Mouse (Mus musculus): ENCODE measurements around the gene Gba. TPM values are rescaled to one million over a fixed set of nuclear protein-coding genes. Genes with fewer than 3 reads are reported as not detected.
A peak's percentile ranks its signal among the peaks of the same experiment; 100 is the strongest.

Gene Gba
- polyA plus RNA-seq, 1 experiment from 2014 or later: 40.1 TPM

DNA sequence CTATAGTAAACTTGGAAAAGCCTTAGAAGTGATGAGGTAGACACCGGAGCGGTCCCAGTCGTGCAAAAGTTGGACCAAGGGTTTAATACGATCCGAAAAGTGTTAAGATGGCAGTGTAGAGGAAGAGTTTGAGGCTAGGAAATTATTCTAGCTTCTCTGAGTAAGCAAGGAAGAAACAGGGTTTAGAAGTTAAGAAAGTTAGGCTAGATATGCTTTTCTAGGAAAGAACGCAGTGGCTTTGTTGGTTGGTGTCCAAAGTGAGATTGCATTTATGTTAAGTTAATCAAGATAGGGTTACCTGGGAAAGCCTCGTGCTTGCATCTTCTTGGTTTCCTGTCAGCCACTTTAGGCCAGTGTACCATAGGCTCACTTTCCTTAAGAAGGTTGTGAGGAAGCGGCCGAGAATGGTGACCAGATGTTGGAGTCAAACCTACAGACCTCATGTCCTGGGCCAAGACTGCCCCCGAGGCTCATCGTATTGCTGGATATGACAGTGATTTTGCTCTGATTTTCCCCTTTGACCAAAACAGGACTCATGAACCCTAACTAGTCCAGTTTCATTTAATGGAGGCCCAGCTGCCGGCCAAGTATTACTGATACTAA is 37.4 kb upstream of the Gba start:
- Histone ChIP-seq H3K4me2 (peak overlapping the region; percentile 54), H3K9me3 (no peaks in the 10 kb centered on the region), H3K4me3 (replicated peaks) (peak overlapping the region; percentile 92), H3K27ac (peak overlapping the region; percentile 98), H3K36me3 (peaks cover 25% of the 10 kb centered on the region), H3K9ac (peak overlapping the region; percentile 90), H3K27me3 (replicated peaks) (no peaks in the 10 kb centered on the region), H3K4me1 (peaks cover 16% of the 10 kb centered on the region; the same call in 1 of the 2 replicates)
- ATAC-seq (ENCODE audit: insufficient read depth, low FRiP score, low read depth): no peak
- 20% methylated on average over 12 of the region's 12 CpGs for WGBS

DNA sequence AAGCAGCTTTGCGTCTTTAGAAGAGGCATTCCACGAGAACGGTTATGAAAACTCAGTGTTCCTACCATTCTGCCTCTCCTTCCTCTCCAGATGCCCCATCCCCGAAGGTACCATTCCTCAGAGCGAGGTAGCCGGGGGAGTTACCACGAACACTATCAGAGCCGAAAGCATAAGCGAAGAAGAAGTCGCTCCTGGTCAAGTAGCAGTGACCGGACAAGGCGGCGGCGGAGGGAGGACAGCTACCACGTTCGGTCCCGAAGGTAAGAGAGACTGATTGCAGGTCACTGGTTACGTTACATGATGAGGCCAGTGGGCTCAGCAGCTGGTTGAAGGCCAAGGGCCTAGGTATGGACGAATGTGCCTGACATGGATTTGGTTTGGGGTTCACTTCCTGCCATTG is 35.8 kb upstream of the Gba start:
- H3K27ac ChIP-seq: no peak overlapping the region
- no peak overlapping the region for H3K4me3 ChIP-seq (replicated peaks)
- no peak overlapping the region for H3K4me2 ChIP-seq
- peaks cover 16% of the 10 kb centered on the region; the same call in 1 of the 2 replicates for H3K4me1 ChIP-seq
- 92% methylated on average over 19 of the region's 19 CpGs for WGBS
- H3K27me3 ChIP-seq (replicated peaks): no peaks in the 10 kb centered on the region
- no peak overlapping the region for H3K9ac ChIP-seq
- H3K9me3 ChIP-seq: no peaks in the 10 kb centered on the region
- peaks cover 31% of the 10 kb centered on the region for H3K36me3 ChIP-seq
- no peak for ATAC-seq (ENCODE audit: insufficient read depth, low FRiP score, low read depth)

DNA sequence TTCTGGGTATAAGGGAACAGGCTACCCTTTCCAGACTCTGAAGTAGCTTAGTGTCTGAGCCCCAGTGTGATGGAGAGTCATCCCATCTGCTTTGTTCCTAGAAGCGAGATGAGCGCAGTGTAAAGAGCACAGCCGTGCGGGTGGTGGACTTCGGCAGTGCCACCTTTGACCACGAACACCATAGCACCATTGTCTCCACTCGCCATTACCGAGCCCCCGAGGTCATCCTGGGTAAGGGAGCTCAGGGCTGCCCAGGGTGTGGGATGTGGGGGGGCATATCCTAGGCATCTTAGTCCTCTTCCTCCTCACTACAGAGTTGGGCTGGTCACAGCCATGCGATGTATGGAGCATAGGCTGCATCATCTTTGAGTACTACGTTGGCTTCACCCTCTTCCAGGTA is 27.9 kb upstream of the Gba start:
- H3K9ac ChIP-seq: no peak overlapping the region
- no peaks in the 10 kb centered on the region for H3K9me3 ChIP-seq
- H3K27me3 ChIP-seq (replicated peaks): no peaks in the 10 kb centered on the region
- peaks cover 9% of the 10 kb centered on the region for H3K4me1 ChIP-seq
- peaks cover 52% of the 10 kb centered on the region for H3K36me3 ChIP-seq
- no peak overlapping the region for H3K4me3 ChIP-seq (replicated peaks)
- H3K27ac ChIP-seq: no peak overlapping the region
- WGBS: 90% methylated on average over 11 of the region's 11 CpGs
- H3K4me2 ChIP-seq: no peak overlapping the region
- ATAC-seq (ENCODE audit: insufficient read depth, low FRiP score, low read depth): no peak

DNA sequence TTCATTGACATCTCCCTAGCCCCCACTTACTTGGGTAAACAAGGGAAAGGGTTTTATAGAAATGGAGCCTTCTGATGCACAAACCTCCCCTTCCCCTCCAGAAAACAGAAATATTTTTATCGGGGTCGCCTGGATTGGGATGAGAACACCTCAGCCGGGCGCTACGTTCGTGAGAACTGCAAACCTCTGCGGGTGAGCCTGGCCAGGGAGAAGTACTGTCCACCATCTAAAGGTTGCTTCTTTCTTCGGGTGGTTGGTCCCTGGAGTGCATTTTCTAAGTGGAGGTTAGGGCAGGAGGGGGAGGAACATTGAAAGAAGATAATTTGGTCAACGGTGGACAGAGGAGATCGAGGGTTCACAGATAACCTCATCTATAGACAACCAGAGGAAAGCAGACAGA is 27.2 kb upstream of the Gba start:
- peaks cover 9% of the 10 kb centered on the region for H3K4me1 ChIP-seq
- no peak overlapping the region for H3K4me3 ChIP-seq (replicated peaks)
- H3K9me3 ChIP-seq: no peaks in the 10 kb centered on the region
- no peak overlapping the region for H3K27ac ChIP-seq
- WGBS: 92% methylated on average over 10 of the region's 10 CpGs
- no peak for ATAC-seq (ENCODE audit: insufficient read depth, low FRiP score, low read depth)
- no peak overlapping the region for H3K9ac ChIP-seq
- H3K36me3 ChIP-seq: peaks cover 48% of the 10 kb centered on the region
- no peak overlapping the region for H3K4me2 ChIP-seq
- H3K27me3 ChIP-seq (replicated peaks): no peaks in the 10 kb centered on the region

DNA sequence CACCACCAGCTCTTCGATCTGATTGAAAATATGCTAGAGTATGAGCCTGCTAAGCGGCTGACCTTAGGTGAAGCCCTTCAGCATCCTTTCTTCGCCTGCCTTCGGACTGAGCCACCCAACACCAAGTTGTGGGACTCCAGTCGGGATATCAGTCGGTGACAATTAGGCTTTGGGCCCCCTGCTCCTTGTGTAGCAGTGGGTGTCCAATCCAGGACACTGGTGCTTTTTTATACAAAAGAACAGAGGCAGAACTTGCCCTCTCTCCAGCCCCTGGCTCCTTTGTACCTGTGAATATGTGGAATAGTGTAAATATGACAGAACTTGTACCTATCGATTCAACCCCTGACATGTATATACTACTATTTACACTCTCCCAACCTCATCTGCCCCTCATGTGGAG is 26.3 kb upstream of the Gba start:
- H3K9ac ChIP-seq: no peak overlapping the region
- WGBS: 80% methylated on average over 7 of the region's 7 CpGs
- H3K4me2 ChIP-seq: no peak overlapping the region
- H3K27me3 ChIP-seq (replicated peaks): no peaks in the 10 kb centered on the region
- peaks cover 51% of the 10 kb centered on the region for H3K36me3 ChIP-seq
- H3K27ac ChIP-seq: no peak overlapping the region
- H3K4me3 ChIP-seq (replicated peaks): no peak overlapping the region
- peaks cover 9% of the 10 kb centered on the region for H3K4me1 ChIP-seq
- no peaks in the 10 kb centered on the region for H3K9me3 ChIP-seq
- ATAC-seq (ENCODE audit: insufficient read depth, low FRiP score, low read depth): no peak

DNA sequence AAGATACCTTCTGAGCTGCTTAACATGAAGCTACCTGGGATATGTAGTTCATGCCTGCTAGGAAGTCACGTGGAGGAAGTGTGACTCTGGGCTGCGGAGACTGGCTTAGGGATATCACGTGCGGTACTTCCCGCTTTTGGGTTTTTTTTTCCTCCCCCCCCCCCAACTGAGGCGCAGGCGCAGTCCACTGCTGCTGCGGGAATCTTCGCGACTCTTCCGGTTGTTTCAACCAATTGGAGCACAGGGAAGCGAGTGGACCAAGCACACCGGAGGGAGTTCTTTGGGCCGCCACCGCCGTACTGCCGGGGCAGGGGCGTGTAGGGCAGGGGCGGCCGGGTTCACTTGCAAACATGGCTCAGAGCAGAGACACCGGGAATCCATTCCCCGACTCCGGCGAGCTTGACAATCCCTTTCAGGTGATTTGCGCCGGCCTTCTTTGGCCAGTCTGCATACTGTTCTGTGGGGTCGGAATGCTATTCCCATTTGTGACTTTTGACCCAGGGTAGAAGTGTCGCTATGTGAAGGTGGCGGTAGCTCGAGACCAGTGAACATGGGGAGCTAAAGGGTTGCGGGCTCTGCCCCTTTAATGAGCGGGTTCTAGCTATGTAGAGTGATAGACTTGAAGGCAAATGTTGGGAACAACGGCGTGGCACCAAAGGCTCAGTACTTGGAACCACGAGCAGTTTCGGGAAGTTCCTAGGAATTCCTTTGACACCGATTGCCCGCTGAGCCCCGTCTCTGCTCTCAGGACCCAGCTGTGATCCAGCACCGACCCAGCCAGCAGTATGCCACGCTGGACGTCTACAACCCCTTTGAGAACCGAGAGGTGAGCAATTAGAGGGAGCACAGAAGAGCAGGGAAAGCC is 25.3 kb upstream of the Gba start, which contains the start of gene Scamp3:
TSS of gene Scamp3 (plus strand) at position 232 of the 865 bp plus-strand sequence.
- under 1% methylated on average over 43 of the region's 43 CpGs for WGBS

DNA sequence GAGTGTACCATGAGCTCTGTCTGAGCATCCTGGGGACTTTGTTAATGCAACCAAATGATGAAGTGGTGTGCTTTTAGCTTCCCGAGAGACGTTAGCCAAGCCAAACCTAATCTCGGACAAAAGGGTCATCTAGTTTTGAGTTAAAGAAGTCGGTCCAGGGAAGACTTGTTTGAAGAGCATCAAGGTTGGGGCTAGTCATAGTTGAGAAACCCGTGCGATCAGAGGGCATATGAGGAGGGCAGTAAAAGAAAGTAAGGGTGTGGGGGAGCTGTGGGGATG is 24.7 kb upstream of the Gba start:
- H3K9me3 ChIP-seq: no peaks in the 10 kb centered on the region
- H3K4me3 ChIP-seq (replicated peaks): peak overlapping the region; percentile 69
- ATAC-seq (ENCODE audit: insufficient read depth, low FRiP score, low read depth): no peak
- no peaks in the 10 kb centered on the region for H3K27me3 ChIP-seq (replicated peaks)
- 4% methylated on average over 6 of the region's 6 CpGs for WGBS
- peak overlapping the region; percentile 85 for H3K4me2 ChIP-seq
- H3K4me1 ChIP-seq: peaks cover 12% of the 10 kb centered on the region
- H3K27ac ChIP-seq: peak overlapping the region; percentile 77
- H3K9ac ChIP-seq: peak overlapping the region; percentile 77
- peaks cover 51% of the 10 kb centered on the region for H3K36me3 ChIP-seq

More for the DNA sequence above, 25.3 kb upstream of the Gba start, which contains the start of gene Scamp3:
- H3K4me2 ChIP-seq: peak within 1 kb of the TSS; percentile 85
- ATAC-seq (ENCODE audit: insufficient read depth, low FRiP score, low read depth): peak; percentile 95
- no peaks in the 10 kb centered on the region for H3K27me3 ChIP-seq (replicated peaks)
- H3K36me3 ChIP-seq: peaks cover 57% of the 10 kb centered on the region
- no peaks in the 10 kb centered on the region for H3K9me3 ChIP-seq
- H3K4me3 ChIP-seq (replicated peaks): peak within 1 kb of the TSS; percentile 69
- peaks cover 9% of the 10 kb centered on the region for H3K4me1 ChIP-seq
- peak within 1 kb of the TSS; percentile 77 for H3K9ac ChIP-seq
- peak within 1 kb of the TSS; percentile 77 for H3K27ac ChIP-seq

DNA sequence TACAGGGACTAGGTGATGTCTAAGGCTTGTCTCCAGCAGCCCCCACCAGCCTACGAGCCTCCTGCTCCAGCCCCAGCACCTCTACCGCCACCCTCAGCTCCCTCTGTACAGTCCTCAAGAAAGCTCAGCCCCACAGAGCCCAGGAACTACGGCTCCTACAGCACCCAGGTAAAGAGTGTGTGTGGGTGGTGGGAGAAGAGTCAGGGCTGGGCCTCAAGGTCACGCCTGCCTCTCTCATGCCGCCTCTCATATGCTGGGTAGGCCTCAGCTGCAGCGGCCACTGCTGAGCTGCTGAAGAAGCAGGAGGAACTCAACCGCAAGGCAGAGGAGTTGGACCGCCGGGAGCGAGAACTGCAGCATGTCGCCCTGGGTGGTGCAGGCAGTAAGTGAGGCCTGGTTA is 23.7 kb upstream of the Gba start:
- no peak for ATAC-seq (ENCODE audit: insufficient read depth, low FRiP score, low read depth)
- Histone ChIP-seq H3K36me3 (peaks cover 41% of the 10 kb centered on the region), H3K9ac (no peak overlapping the region), H3K4me2 (no peak overlapping the region), H3K9me3 (no peaks in the 10 kb centered on the region), H3K27ac (no peak overlapping the region), H3K27me3 (replicated peaks) (no peaks in the 10 kb centered on the region), H3K4me3 (replicated peaks) (no peak overlapping the region), H3K4me1 (peaks cover 19% of the 10 kb centered on the region)
- 88% methylated on average over 11 of the region's 11 CpGs for WGBS

DNA sequence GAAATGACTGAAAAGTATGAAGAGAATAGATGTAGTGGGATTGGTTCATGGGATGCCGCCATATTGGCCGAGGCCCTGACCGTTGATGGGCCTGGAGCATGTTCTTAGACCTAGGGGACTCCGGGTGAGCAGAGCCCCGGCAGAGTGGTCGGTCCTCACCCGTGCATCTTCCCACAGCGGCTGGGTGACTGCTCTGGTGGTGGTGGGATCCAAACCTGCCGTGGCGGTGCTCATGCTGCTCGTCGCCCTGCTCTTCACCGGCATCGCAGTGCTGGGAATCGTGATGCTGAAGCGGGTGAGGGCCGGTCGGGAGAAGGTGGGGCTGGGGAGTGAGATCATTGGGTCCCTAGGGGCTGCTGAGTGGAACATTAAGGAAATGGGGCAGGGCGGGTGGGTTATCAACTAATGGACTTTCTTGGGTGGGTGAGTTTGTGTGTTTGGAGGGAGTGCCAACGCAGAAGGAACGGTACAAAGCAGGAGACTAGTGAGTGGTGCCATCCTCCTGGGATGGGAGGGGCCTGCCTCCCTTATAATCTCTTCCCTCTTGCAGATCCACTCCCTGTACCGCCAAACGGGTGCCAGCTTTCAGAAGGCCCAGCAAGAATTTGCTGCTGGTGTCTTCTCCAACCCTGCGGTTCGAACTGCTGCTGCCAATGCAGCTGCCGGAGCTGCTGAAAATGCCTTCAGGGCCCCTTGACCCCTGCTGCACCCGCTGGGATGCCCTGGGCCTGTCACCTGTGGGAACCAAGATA is 20.8 kb upstream of the Gba start:
- Histone ChIP-seq H3K36me3 (peaks cover 20% of the 10 kb centered on the region), H3K9ac (no peak overlapping the region), H3K27ac (no peak overlapping the region), H3K4me1 (peaks cover 29% of the 10 kb centered on the region), H3K9me3 (no peaks in the 10 kb centered on the region), H3K4me2 (no peak overlapping the region), H3K27me3 (replicated peaks) (no peaks in the 10 kb centered on the region), H3K4me3 (replicated peaks) (no peak overlapping the region)
- ATAC-seq (ENCODE audit: insufficient read depth, low FRiP score, low read depth): no peak
- WGBS: 91% methylated on average over 27 of the region's 27 CpGs

DNA sequence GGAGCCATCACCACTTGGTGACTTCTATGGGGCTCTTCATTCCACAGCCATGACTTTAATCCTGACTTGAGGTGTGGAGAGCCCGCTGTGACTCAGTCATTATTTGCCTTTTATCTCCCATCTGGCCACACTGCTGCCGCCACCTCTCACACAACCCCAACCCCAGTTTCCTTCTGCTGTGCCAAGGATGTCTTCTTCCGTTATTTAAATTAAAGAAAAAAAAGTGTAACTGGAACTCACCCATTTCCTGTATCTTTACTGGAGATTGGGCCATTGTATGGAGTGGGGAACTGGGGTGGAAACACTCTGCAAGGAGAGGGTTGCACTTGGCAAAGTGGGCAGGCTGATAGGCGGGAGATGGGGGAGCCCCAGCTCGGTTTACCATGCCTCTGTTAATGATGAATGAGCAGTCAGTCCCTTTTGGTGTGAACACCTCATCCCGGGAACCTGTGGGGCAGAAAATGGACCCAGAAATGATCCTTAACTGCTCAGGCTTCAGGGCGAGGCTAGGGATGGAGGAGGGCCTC is 20.1 kb upstream of the Gba start:
- ATAC-seq (ENCODE audit: insufficient read depth, low FRiP score, low read depth): no peak

DNA sequence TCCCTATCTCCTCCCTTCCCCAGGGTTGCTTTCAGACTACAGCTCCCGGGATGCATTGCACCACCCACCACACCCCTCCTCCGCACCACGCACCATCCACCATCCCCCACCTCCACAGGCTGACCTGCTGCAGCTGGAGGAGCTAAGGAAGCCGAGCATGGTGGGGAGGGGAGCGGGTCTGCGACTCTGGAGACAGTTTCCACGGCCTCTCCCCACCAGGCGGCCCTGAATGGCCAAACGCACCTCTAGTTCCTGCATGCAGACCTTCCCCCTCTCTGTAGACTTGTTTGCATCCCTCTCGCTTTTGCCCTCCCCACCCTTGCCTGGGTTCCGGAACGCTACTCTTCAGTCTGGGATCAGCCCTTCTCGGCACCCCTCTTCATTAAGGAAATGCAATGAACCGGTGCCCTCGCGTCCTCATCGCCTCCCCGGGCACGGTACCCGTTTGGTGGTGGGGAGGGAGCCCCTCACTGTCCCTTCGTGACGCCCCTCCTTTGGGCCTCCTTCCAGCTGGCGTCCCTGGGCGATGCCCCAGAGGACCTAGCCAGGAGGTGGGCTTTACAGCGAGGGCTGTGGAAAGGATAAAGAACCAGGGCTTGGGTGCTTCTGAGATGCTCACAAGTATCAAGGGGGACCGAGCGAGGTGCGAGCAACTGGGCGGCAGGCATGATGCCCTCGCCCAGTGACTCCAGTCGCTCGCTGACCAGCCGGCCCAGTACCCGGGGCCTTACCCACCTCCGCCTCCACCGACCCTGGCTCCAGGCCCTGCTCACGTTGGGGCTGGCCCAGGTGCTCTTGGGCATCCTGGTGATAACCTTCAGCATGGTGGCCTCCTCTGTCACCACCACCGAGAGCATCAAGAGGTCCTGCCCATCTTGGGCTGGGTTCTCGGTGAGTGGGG is 19.4 kb upstream of the Gba start, which contains the start of gene Fam189b:
TSS of gene Fam189b (plus strand) at position 86 of the 901 bp plus-strand sequence.
- WGBS: 6% methylated on average over 39 of the region's 39 CpGs
- H3K36me3 ChIP-seq: peaks cover 27% of the 10 kb centered on the region
- no peaks in the 10 kb centered on the region for H3K9me3 ChIP-seq
- H3K4me1 ChIP-seq: peaks cover 27% of the 10 kb centered on the region
- no peaks in the 10 kb centered on the region for H3K27me3 ChIP-seq (replicated peaks)
- ATAC-seq (ENCODE audit: insufficient read depth, low FRiP score, low read depth): peak; percentile 93
- peak within 1 kb of the TSS; percentile 84 for H3K4me2 ChIP-seq
- H3K9ac ChIP-seq: peak within 1 kb of the TSS; percentile 60
- peak within 1 kb of the TSS; percentile 84 for H3K27ac ChIP-seq
- peak within 1 kb of the TSS; percentile 68 for H3K4me3 ChIP-seq (replicated peaks)

More for the DNA sequence above, 20.1 kb upstream of the Gba start:
- Histone ChIP-seq H3K27me3 (replicated peaks) (no peaks in the 10 kb centered on the region), H3K4me2 (peak overlapping the region; percentile 84), H3K9me3 (no peaks in the 10 kb centered on the region), H3K4me1 (peaks cover 29% of the 10 kb centered on the region), H3K36me3 (peaks cover 20% of the 10 kb centered on the region), H3K4me3 (replicated peaks) (peak overlapping the region; percentile 68; the same call in 1 of the 2 replicates), H3K9ac (no peak overlapping the region), H3K27ac (peak overlapping the region; percentile 8; the same call in 1 of the 2 replicates)
- 41% methylated on average over 7 of the region's 7 CpGs for WGBS
